Mouse (Mus musculus) limb, embryonic 15.5 days (tissue): Measurements from ENCODE around the gene Maml1. TPM values are rescaled to one million over a fixed set of nuclear protein-coding genes. Genes with fewer than 3 reads are reported as not detected.

Experiments
- ATAC-seq: fragments of 200-750 bp; cut with Nextera tagmentation; 2 replicates; pipeline ENCODE4 v1.8.0; 2017; ENCODE audit warnings: low read depth, moderate TSS enrichment; ENCODE audit not compliant: insufficient number of reproducible peaks, low FRiP score, low TSS enrichment
- H3K27ac ChIP-seq: fragments of 300-500 bp; sonication (generic); 2 replicates; pipeline ENCODE4 v1.5.1; 2015; ENCODE audit warnings: moderate library complexity, mild to moderate bottlenecking, inconsistent platforms
- H3K27me3 ChIP-seq: fragments of 300-500 bp; sonication (generic); 2 replicates; pipeline ENCODE4 v1.6.1; 2015; ENCODE audit warnings: inconsistent platforms
- H3K36me3 ChIP-seq: fragments of 300-500 bp; sonication (generic); 2 replicates; pipeline ENCODE4 v1.6.1; 2015; ENCODE audit warnings: inconsistent platforms
- H3K4me1 ChIP-seq: fragments of 300-500 bp; sonication (generic); 2 replicates; pipeline ENCODE4 v1.6.1; 2015; ENCODE audit warnings: inconsistent platforms
- H3K4me2 ChIP-seq: fragments of 300-500 bp; sonication (generic); 2 replicates; pipeline ENCODE4 v1.6.1; 2015; ENCODE audit warnings: mild to moderate bottlenecking, inconsistent platforms
- H3K4me3 ChIP-seq: fragments of 300-500 bp; sonication (generic); 2 replicates; pipeline ENCODE4 v1.5.1; 2015; ENCODE audit warnings: mild to moderate bottlenecking, inconsistent platforms
- H3K9ac ChIP-seq: fragments of 300-500 bp; sonication (generic); 2 replicates; pipeline ENCODE4 v1.6.1; 2015; ENCODE audit warnings: inconsistent platforms
- H3K9me3 ChIP-seq: fragments of 300-500 bp; sonication (generic); 2 replicates; pipeline ENCODE4 v1.6.1; 2016; ENCODE audit warnings: inconsistent platforms
- WGBS: fragments of 180-500 bp; shearing (Covaris S2); methylation state at CpG from one replicate; pipeline ENCODE4 v1.1.7; 2015; 5-methylcytosine and 5-hydroxymethylcytosine counted together
- polyA plus RNA-seq: library from polyadenylated mRNA; unstranded; fragments of >200 nt; fragmentation: Nextera tagmentation; extraction: Ambion mirVana; gene quantifications from 2 replicates; pipeline ENCODE4 v1.2.1, GENCODE M21; 2015

The Maml1 gene
- polyA plus RNA-seq, 1 experiment from 2014 or later: 6.1 TPM

- Histone ChIP-seq H3K4me2 (peak overlapping the region; percentile 98), H3K27ac (no peak overlapping the region), H3K4me1 (peaks cover 20% of the 10 kb centered on the region), H3K27me3 (peaks cover 28% of the 10 kb centered on the region), H3K4me3 (peak overlapping the region; percentile 59), H3K9ac (peak overlapping the region; percentile 34), H3K9me3 (no peaks in the 10 kb centered on the region), H3K36me3 (peaks cover 30% of the 10 kb centered on the region)
- peak; percentile 13; the same call in 1 of the 2 replicates for ATAC-seq
- 2% methylated on average over 66 of the region's 66 CpGs for WGBS
Measured at GRCm38 (mm10) chr11:50236937-50237835, 54.9 kb downstream of the Maml1 start.

GRCm38 (mm10) chr11:50236540-50236936, 55.6 kb downstream of the Maml1 start:
- Histone ChIP-seq H3K4me1 (peaks cover 20% of the 10 kb centered on the region), H3K27me3 (peaks cover 28% of the 10 kb centered on the region), H3K27ac (no peak overlapping the region), H3K4me2 (peak overlapping the region; percentile 98), H3K4me3 (peak overlapping the region; percentile 59), H3K36me3 (peaks cover 36% of the 10 kb centered on the region), H3K9me3 (no peaks in the 10 kb centered on the region), H3K9ac (peak overlapping the region; percentile 39)
- peak; percentile 81 for ATAC-seq
- WGBS: under 1% methylated on average over 17 of the region's 27 CpGs

GRCm38 (mm10) chr11:50234606-50235005, 57.5 kb downstream of the Maml1 start:
- Histone ChIP-seq H3K36me3 (peaks cover 36% of the 10 kb centered on the region), H3K9me3 (no peaks in the 10 kb centered on the region), H3K27ac (no peak overlapping the region), H3K27me3 (peaks cover 34% of the 10 kb centered on the region), H3K4me2 (no peak overlapping the region), H3K9ac (no peak overlapping the region), H3K4me3 (no peak overlapping the region), H3K4me1 (peaks cover 32% of the 10 kb centered on the region)
- WGBS: 91% methylated on average over 25 of the region's 25 CpGs
- no peak for ATAC-seq

GRCm38 (mm10) chr11:50233993-50234392, 58.1 kb downstream of the Maml1 start:
- no peak for ATAC-seq
- peaks cover 37% of the 10 kb centered on the region for H3K4me1 ChIP-seq
- no peak overlapping the region for H3K27ac ChIP-seq
- H3K27me3 ChIP-seq: peaks cover 29% of the 10 kb centered on the region
- H3K9ac ChIP-seq: no peak overlapping the region
- WGBS: 84% methylated on average over 11 of the region's 11 CpGs
- H3K4me3 ChIP-seq: no peak overlapping the region
- H3K4me2 ChIP-seq: no peak overlapping the region
- H3K9me3 ChIP-seq: no peaks in the 10 kb centered on the region
- H3K36me3 ChIP-seq: peaks cover 36% of the 10 kb centered on the region

GRCm38 (mm10) chr11:50233022-50233421, 59.1 kb downstream of the Maml1 start:
- H3K9me3 ChIP-seq: no peaks in the 10 kb centered on the region
- H3K9ac ChIP-seq: no peak overlapping the region
- no peak overlapping the region for H3K27ac ChIP-seq
- peaks cover 36% of the 10 kb centered on the region for H3K36me3 ChIP-seq
- no peak overlapping the region for H3K4me3 ChIP-seq
- H3K4me1 ChIP-seq: peaks cover 47% of the 10 kb centered on the region
- WGBS: 94% methylated on average over 13 of the region's 13 CpGs
- no peak overlapping the region for H3K4me2 ChIP-seq
- ATAC-seq: no peak
- peaks cover 20% of the 10 kb centered on the region for H3K27me3 ChIP-seq

- peak overlapping the region; percentile 26; the same call in 1 of the 2 replicates for H3K4me3 ChIP-seq
- 24% methylated on average over 8 of the region's 8 CpGs for WGBS
- peaks cover 36% of the 10 kb centered on the region for H3K36me3 ChIP-seq
- H3K9ac ChIP-seq: no peak overlapping the region
- H3K9me3 ChIP-seq: no peaks in the 10 kb centered on the region
- peak overlapping the region; percentile 52 for H3K4me2 ChIP-seq
- H3K4me1 ChIP-seq: peaks cover 50% of the 10 kb centered on the region
- no peak for ATAC-seq
- H3K27ac ChIP-seq: no peak overlapping the region
- peaks cover 6% of the 10 kb centered on the region; the same call in 1 of the 2 replicates for H3K27me3 ChIP-seq
Measured at GRCm38 (mm10) chr11:50231411-50231810, 60.7 kb downstream of the Maml1 start.

- Histone ChIP-seq H3K4me2 (peak overlapping the region; percentile 52), H3K9ac (no peak overlapping the region), H3K27ac (no peak overlapping the region), H3K4me1 (peaks cover 51% of the 10 kb centered on the region), H3K27me3 (peaks cover 6% of the 10 kb centered on the region; the same call in 1 of the 2 replicates), H3K9me3 (no peaks in the 10 kb centered on the region), H3K4me3 (peak overlapping the region; percentile 26), H3K36me3 (peaks cover 36% of the 10 kb centered on the region)
- no peak for ATAC-seq
- 33% methylated on average over 45 of the region's 45 CpGs for WGBS
Measured at GRCm38 (mm10) chr11:50230481-50231304, 61.4 kb downstream of the Maml1 start.

GRCm38 (mm10) chr11:50229252-50229910, 62.7 kb downstream of the Maml1 start:
- no peak overlapping the region for H3K9ac ChIP-seq
- H3K4me2 ChIP-seq: no peak overlapping the region
- WGBS: 47% methylated on average over 7 of the region's 7 CpGs
- no peak for ATAC-seq
- H3K4me1 ChIP-seq: peaks cover 52% of the 10 kb centered on the region
- no peak overlapping the region for H3K27ac ChIP-seq
- H3K27me3 ChIP-seq: peaks cover 6% of the 10 kb centered on the region; the same call in 1 of the 2 replicates
- H3K4me3 ChIP-seq: no peak overlapping the region
- peaks cover 28% of the 10 kb centered on the region for H3K36me3 ChIP-seq
- H3K9me3 ChIP-seq: no peaks in the 10 kb centered on the region

GRCm38 (mm10) chr11:50228772-50229171, 63.3 kb downstream of the Maml1 start:
- H3K9ac ChIP-seq: no peak overlapping the region
- H3K4me3 ChIP-seq: no peak overlapping the region
- H3K9me3 ChIP-seq: no peaks in the 10 kb centered on the region
- H3K4me1 ChIP-seq: peaks cover 58% of the 10 kb centered on the region
- peaks cover 6% of the 10 kb centered on the region; the same call in 1 of the 2 replicates for H3K27me3 ChIP-seq
- no peak overlapping the region for H3K4me2 ChIP-seq
- no peak for ATAC-seq
- H3K27ac ChIP-seq: no peak overlapping the region
- 26% methylated on average over 3 of the region's 3 CpGs for WGBS
- peaks cover 22% of the 10 kb centered on the region for H3K36me3 ChIP-seq

GRCm38 (mm10) chr11:50227736-50228135, 64.4 kb downstream of the Maml1 start:
- H3K27me3 ChIP-seq: peaks cover 6% of the 10 kb centered on the region; the same call in 1 of the 2 replicates
- peaks cover 60% of the 10 kb centered on the region for H3K4me1 ChIP-seq
- no peak overlapping the region for H3K9ac ChIP-seq
- H3K27ac ChIP-seq: no peak overlapping the region
- no peak overlapping the region for H3K4me3 ChIP-seq
- peaks cover 11% of the 10 kb centered on the region for H3K36me3 ChIP-seq
- no peaks in the 10 kb centered on the region for H3K9me3 ChIP-seq
- no peak for ATAC-seq
- no peak overlapping the region for H3K4me2 ChIP-seq
- 67% methylated on average over 4 of the region's 4 CpGs for WGBS

- Histone ChIP-seq H3K36me3 (peaks cover 6% of the 10 kb centered on the region), H3K9ac (no peak overlapping the region), H3K4me2 (no peak overlapping the region), H3K4me1 (peaks cover 61% of the 10 kb centered on the region), H3K27ac (no peak overlapping the region; the same call in 1 of the 2 replicates), H3K27me3 (peaks cover 6% of the 10 kb centered on the region; the same call in 1 of the 2 replicates), H3K4me3 (no peak overlapping the region), H3K9me3 (no peaks in the 10 kb centered on the region)
- 69% methylated on average over 3 of the region's 3 CpGs for WGBS
- no peak for ATAC-seq
Measured at GRCm38 (mm10) chr11:50227226-50227625, 64.9 kb downstream of the Maml1 start.
